Mouse (Mus musculus) ES-E14 (cell line): ENCODE measurements at regions not wholly inside any gene's neighbourhood (a gene's known extent, or its start where the extent isn't known, plus 50 kb on each side); places are given as distances from the start of the nearest gene placed in this dataset.

Experiments
- MAFK ChIP-seq: IDR thresholded peaks from 2 replicates; pipeline ENCODE4 v1.6.1; 2014; ENCODE audit warnings: mild to moderate bottlenecking, low read depth, low read length, inconsistent platforms; ENCODE audit not compliant: insufficient read depth
- ZNF384 ChIP-seq: IDR thresholded peaks from 2 replicates; pipeline ENCODE4 v1.6.1; 2012; ENCODE audit warnings: low read depth, low read length, inconsistent platforms

DNA sequence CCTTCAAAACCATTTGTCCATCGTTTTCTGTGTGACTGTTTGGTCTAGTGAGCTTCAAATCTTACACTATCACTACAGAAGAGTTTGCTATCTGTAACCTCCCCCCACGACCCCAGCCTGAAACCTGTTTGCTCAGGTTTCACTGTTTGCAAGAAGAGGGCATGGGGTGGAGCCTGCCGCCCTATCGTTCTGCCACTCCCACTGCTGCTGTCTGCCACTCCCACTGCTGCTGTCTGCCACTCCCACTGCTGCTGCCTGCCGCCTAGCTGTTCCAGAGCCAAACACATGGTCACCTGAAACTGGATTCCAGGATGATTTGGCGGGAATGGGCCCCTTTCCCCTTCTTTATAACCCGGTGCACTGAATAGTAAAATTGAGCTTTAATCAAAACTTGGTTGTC lies 157.6 kb upstream of the A26c2 start:
- TF ChIP-seq ZNF384 (no peak), MAFK (no peak)
